Mouse (Mus musculus) layer of hippocampus, adult 9-10 months (tissue): ENCODE measurements around the gene Napsa.

Experiments used
- DNase-seq: peaks from one replicate; pipeline ENCODE4 v3.0.0; 2022; ENCODE audit warnings: low spot score

Napsa gene

GRCm38 (mm10) chr7:44626966-44627365, 54.8 kb downstream of the Napsa start:
- no peak for DNase-seq

DNA sequence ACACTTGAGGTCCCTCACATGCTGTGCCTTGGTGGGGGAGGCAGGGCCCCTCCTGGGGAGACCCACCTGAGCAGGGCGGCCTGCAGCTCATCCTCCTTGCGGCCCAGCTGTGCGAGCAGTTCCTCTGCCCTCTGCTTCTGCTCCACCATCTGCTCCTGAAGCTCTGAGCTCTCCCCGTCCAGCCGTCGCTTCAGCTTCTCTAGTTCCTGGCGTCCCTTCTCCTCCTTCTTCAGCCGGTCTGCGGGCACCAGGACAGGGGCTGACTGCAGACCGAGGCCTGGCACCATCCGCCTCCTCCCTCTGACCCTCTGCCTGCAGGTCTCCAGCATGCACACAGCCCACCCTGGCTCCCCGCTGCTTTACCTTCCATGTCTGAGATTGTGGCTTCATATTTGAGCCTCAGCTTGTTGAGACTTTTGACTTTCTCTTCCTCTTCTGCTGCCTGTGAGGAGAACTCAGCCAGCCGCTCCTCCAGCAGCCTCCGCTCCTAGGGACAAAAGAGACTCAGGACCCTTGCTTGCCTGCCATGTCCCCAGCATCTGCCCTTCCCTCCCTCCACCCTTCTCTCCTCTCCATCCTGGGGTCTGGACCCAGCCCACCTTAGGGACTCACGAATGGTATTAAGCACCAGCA, 56.3 kb downstream of the Napsa start:
- no peak for DNase-seq

GRCm38 (mm10) chr7:44630437-44630836, 58.3 kb downstream of the Napsa start:
- no peak for DNase-seq

GRCm38 (mm10) chr7:44632676-44633075, 60.5 kb downstream of the Napsa start:
- no peak for DNase-seq

DNA sequence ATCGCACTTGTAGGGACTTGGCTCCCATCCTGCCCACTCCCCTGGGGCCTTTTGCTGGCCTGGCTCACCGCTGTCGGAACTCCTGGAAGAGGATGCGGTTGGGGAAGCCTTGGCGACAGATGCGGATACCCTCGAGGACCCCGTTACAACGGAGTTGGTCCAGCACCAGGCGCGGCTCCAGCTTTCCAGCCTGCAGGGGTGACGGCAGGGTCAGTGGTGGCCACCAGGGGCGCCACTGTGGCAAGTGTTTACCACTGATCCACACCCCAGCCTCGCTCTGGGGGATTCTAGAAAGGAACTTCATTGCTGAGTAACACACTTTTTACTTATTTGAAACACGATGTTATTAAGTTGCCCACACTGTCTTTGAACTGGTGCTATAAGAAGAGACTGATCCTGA, 61.2 kb downstream of the Napsa start:
- no peak for DNase-seq
